Mouse (Mus musculus) lung, postnatal 14 days (tissue): ENCODE measurements around the gene Cds2.
"Not testable (repeated sequence)": the region's sequence is repeated elsewhere in the genome, so short reads cannot be mapped to it uniquely, and the experiment has no call there.

Experiments
- DNase-seq: peaks from one replicate; pipeline ENCODE4 v3.0.0; 2021

Cds2 gene

GRCm38 (mm10) chr2:132262879-132263398 lies at the start of gene Cds2:
Cds2 (plus strand) TSS chr2:132263148.
- DNase-seq = peak; percentile 99

GRCm38 (mm10) chr2:132221611-132222073 lies 41.3 kb upstream of the Cds2 start:
- DNase-seq = no peak

- no peak for DNase-seq
Measured at GRCm38 (mm10) chr2:132224359-132224758, 38.6 kb upstream of the Cds2 start.

- no peak for DNase-seq
Measured at GRCm38 (mm10) chr2:132232413-132232945, 30.5 kb upstream of the Cds2 start.

GRCm38 (mm10) chr2:132233985-132234765 lies 28.8 kb upstream of the Cds2 start:
- no peak for DNase-seq

GRCm38 (mm10) chr2:132235291-132235690 lies 27.7 kb upstream of the Cds2 start:
- DNase-seq = no peak

- DNase-seq = no peak
Measured at GRCm38 (mm10) chr2:132235975-132236374, 27.0 kb upstream of the Cds2 start.

GRCm38 (mm10) chr2:132239434-132239833 lies 23.5 kb upstream of the Cds2 start:
- DNase-seq = not testable (repeated sequence)

- peak; percentile 74 for DNase-seq
Measured at GRCm38 (mm10) chr2:132240457-132240856, 22.5 kb upstream of the Cds2 start.

GRCm38 (mm10) chr2:132243370-132243769 lies 19.6 kb upstream of the Cds2 start:
- no peak for DNase-seq

- peak; percentile 95 for DNase-seq
Measured at GRCm38 (mm10) chr2:132247539-132248313, 15.2 kb upstream of the Cds2 start, which contains the start of gene Tmem230. Tmem230 (minus strand) TSS chr2:132247807.

GRCm38 (mm10) chr2:132251911-132252310 lies 11.0 kb upstream of the Cds2 start:
- no peak for DNase-seq

- DNase-seq = peak; percentile 96
Measured at GRCm38 (mm10) chr2:132252542-132253528, 10.1 kb upstream of the Cds2 start, which contains the start of gene Pcna. Pcna (minus strand) TSS chr2:132253314.

GRCm38 (mm10) chr2:132253603-132254002 lies 9.3 kb upstream of the Cds2 start:
- DNase-seq = no peak

- DNase-seq = no peak
Measured at GRCm38 (mm10) chr2:132257350-132258068, 5.4 kb upstream of the Cds2 start.

- no peak for DNase-seq
Measured at GRCm38 (mm10) chr2:132260601-132261000, 2.3 kb upstream of the Cds2 start.

GRCm38 (mm10) chr2:132262175-132262574 lies 773 bp upstream of the Cds2 start:
- DNase-seq = no peak

GRCm38 (mm10) chr2:132263421-132264265 lies 695 bp downstream of the Cds2 start:
- no peak for DNase-seq

GRCm38 (mm10) chr2:132264266-132264710 lies 1.3 kb downstream of the Cds2 start:
- no peak for DNase-seq

- DNase-seq = no peak
Measured at GRCm38 (mm10) chr2:132265196-132265595, 2.2 kb downstream of the Cds2 start.
